Mouse (Mus musculus) layer of hippocampus, adult 18-20 months (tissue): ENCODE measurements at regions not wholly inside any gene's neighbourhood (a gene's known extent, or its start where the extent isn't known, plus 50 kb on each side); places are given as distances from the start of the nearest gene placed in this dataset.

Experiments
- DNase-seq, 2 experiments: peaks; one replicate each; pipeline ENCODE4 v3.0.0; 2022; ENCODE audit warnings: low spot score in 2 of 2

DNA sequence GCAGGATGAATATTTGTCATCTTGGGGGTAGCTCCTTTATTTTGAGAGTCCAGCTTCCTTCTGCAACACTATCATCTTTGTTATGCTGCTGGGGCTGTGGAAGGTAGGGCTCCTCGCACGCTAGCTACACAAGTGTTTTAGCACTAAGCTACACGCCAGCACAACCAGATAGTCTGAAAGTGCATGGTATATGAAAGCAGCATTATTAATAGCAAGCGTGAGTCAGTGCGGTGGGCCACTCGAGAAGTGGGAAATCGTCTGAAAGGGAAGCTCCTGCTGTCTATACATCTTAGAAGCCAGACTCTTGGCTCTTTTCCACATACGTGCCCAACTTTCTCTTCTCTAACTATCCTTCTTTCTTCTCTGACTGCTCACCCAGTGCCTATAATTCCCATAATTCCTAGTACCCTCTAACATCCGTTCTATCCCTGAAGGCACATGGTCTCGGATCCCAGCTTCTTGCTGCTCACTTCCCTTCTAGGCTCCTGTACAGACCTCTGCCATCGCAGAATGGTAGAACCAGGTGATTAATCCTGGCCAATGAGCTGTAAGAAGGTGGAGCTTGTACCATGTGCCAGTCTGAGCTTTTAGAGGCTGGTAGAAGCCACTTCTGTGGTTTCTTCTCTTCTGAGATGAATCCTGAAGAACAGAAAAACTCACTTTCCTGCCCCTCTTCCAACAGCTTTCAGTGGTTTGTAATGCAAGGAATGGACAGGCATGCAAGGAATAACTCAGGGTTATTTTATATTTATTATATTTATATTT, 55.5 kb downstream of the E030025P04Rik start:
- DNase-seq, result no peak

GRCm38 (mm10) chr11:109081957-109082356, 62.2 kb downstream of the E030025P04Rik start:
- DNase-seq, result no peak

DNA sequence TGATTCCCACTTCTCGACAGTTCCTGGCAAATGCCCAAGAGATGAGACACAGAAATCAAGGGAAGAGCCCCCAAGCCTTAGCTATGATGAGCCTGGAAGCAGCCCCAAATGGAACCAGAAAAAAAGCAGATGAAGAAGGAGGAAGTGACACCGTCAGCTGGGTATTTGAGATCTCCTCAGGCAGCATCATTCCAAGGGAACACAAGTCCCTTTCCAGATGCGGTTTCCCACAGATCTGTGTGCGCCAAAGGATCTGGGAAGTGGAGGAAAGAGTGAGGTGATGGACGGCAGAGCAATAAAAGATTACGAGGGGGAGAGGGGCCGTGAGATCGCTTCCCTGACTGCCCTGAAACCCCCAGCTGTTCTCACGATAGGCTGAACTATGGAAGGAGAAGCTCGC, 62.7 kb downstream of the E030025P04Rik start:
- no peak for DNase-seq

DNA sequence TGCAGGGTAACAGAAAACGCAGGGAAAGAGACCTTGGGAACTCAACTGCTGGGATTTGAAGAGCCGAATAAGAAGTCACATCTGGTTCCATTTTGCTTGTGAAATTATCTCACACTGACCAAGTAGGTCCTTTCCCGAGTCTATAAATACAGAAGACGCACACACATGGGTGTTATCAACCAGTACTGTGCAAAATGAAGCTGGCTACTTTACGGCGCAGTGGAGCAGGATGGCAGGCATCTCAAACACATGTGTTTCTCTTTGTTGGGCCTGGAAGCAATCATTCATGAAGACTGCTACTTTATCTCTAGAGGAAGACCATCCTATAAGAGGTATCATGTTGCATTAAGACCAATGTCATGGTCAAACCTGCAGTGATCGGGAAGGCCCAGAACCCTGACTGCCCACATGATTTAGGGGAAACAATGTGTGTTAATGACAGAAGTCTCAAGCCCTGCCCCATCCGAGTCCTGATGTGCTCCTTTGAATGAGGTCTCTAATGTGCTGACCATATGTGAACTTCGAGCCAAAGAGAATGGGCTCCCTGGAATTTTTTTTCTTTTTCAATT, 63.2 kb downstream of the E030025P04Rik start:
- DNase-seq, result no peak

GRCm38 (mm10) chr11:109079466-109079865, 64.7 kb downstream of the E030025P04Rik start:
- DNase-seq, result peak in 1 of 2 experiments; percentile 13

- no peak for DNase-seq
Observed at GRCm38 (mm10) chr11:109076587-109077417, 67.4 kb downstream of the E030025P04Rik start.

DNA sequence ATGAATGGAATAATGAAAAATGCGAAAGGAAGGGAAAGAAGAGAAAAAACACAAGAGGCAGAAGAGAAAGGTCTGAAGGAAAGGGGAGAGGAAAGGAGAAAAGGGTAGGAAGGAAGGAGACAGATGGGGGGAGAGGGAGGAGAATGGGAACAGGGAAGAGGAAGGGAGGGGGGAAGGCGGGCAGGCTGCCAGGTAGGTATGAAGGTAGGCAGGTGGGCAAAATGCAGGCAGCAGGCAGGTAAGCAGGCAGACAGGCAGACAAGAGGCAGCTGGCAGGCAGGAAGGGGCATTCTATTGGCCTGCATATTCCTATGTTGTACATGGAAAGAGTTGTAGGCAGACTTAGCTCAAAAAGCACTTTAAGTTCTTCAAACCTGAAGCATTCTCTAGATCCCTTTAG, 72.8 kb downstream of the E030025P04Rik start:
- no peak for DNase-seq

DNA sequence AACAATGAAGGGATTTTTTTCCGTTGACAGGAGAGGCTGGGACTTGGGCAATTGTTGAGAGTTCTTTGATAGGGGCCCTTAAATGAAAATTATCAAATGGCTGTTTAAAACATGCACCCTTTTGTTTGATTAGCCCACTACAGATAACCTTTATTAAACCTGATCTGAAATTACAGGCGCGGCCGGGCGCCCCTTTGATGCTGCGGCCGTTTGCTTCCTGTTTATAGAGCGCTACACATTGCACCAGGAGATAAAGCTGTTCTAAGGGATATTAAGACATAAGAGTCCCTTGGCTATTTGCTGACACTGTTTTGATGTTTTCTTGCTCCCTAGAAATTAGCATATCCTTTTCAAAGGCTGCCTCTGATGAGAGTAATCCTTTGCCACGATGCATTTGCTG, 73.8 kb downstream of the E030025P04Rik start:
- DNase-seq, result no peak

GRCm38 (mm10) chr11:109069326-109069709, 74.9 kb downstream of the E030025P04Rik start:
- DNase-seq, result no peak

DNA sequence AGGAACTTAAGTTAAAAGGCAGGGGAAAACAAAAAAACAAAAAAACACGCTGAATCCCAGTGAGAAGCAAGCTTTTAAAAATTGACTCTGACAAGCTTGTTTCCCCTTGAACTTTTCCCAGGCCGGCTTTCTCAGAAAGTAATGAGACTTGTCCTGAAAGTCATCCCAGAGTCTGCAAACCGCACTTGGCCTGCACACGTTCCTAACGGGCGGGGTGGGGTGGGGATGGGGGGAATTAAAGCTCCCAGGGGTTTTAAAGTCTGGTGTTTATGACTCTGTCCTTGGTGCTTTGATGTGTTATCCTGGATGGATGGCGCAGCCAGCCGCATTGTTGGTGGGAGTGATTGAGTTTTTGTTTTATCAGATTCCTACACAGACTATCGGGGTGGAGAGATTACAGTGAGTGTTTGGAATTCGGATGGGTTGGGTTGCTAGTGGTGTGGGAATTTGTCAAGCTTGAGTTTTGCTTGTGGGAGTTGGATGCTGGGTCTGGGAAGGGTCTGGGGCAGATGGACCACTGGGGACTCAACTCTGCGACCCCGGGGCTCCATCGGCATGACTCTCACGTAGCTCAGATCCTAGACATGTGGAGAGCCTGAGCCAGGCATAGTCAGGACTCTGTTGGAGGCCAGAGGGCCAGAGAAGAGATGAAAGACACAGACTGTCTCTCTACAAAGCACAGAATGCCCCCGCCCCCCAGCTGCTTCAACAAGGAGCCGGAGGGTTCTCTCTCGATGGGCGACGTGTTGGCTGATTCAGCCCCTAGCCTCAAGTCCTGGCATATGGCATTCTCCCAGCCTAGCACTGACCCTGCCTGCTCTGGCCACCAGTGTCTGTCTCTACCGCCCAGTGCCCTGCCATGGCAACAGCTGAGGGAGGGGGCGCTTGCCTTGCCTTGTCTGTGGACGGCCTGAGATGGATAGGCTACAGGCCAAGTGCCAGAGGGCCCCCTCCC, 75.5 kb downstream of the E030025P04Rik start:
- DNase-seq, result no peak

GRCm38 (mm10) chr11:109067733-109068132, 76.4 kb downstream of the E030025P04Rik start:
- peak in 1 of 2 experiments; percentile 21 for DNase-seq

GRCm38 (mm10) chr11:109061971-109062370, 82.2 kb downstream of the E030025P04Rik start:
- DNase-seq, result peak in 1 of 2 experiments; percentile 31

DNA sequence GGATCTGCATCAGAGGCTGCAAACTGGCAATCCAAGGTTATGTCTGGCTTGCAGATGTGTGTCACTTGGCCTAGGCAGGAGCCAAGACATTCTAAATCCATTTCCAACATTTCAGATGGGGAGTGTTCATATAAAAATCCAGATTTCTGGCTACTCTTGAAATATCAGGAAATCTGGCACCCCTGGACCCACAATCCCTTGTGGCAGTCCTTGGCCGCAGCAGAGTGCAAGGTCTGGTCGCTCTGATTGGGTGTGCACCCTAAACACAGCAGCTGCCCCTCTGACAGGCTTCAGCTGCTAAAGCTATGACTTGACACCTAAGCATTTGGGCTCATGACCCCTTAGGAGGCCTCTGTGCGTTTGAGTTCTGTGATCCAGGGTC, 83.7 kb downstream of the E030025P04Rik start:
- no peak for DNase-seq

- no peak for DNase-seq
Observed at GRCm38 (mm10) chr11:109059863-109060526, 84.2 kb downstream of the E030025P04Rik start.

DNA sequence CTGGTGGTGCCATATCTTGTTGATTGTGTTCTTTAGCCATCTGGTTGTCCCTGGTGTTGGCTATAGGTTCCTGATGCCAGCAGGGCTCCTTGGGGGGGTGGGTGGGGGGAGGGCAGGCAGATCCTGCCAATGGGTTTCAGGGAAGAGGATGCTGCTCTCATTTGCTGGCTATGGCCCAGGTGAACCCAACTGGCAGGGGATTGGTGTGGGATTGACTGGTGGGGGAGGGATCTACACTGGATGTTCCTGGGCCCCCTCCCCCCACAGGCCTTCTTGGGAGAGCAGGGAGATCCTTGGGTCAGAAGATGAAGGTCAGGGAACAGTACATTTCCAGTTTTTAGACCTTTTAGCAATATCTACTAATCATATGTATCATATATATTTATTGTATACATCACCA, 86.1 kb downstream of the E030025P04Rik start:
- no peak for DNase-seq

GRCm38 (mm10) chr11:109048257-109049101, 95.7 kb downstream of the E030025P04Rik start:
- no peak for DNase-seq

DNA sequence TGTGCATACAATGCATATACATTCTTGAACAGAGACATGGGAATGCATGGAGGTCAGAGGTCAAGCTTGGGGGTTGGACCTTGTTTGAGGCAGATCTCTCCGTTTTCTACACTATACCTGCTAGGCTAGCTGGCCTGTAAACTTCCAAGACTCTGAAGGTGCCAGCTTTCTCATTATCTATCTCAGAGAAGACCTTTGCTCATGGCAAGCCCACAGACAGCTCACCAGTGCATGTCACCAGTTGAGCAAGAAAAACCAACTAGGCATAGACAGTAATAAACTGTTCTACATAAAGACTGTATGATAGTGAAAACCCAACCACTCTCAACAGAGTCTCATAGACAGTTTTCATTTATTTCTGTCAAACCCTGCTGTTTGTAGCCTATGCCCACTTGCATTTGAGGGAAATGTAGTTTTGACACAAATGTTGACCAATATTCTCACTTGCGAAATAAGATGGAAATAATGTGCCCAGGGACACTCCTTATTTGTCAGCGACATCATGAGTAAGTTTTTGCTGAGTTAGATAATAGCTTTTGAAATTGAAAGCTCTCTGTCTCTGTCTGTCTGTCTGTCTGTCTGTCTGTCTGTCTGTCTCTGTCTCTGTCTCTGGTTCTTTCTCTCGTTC, 96.6 kb downstream of the E030025P04Rik start:
- DNase-seq, result no peak

- DNase-seq, result no peak
Observed at GRCm38 (mm10) chr11:109046446-109046845, 97.7 kb downstream of the E030025P04Rik start.

GRCm38 (mm10) chr11:109040519-109040916, 103.7 kb downstream of the E030025P04Rik start:
- DNase-seq, result no peak
